Comparison of ENCODE assay signal across 8 mouse cellular contexts in genomic region chr1:36065761-36066150, GRCm38 (mm10). TPM values are rescaled to one million over a fixed set of nuclear protein-coding genes. Genes with fewer than 3 reads are reported as not detected.
DNase-seq lines count a peak whose midpoint lies in the region; ATAC-seq and TF ChIP-seq lines count a peak whose summit lies in the region.

No protein-coding gene starts in this region.

- DNase-seq in cerebellum, adult 11-12 months = peak; percentile 26
- no peak for DNase-seq in cerebellum, adult 11 months
- DNase-seq in neural tube, embryonic 11.5 days (ENCODE audit: low spot score) = no peak
- DNase-seq in neural tube, embryonic 10.5 days (ENCODE audit: extremely low spot score, low spot score) = no peak
- DNase-seq in kidney, postnatal 0 days (ENCODE audit: low spot score) = no peak
- no peak for DNase-seq in thymus, postnatal 25 days
- no peak for DNase-seq in Muller cell, postnatal 12 days (ENCODE audit: inconsistent ontology term)

- no peaks in the 10 kb centered on the region for H3K9me3 ChIP-seq in neural tube, embryonic 11.5 days (ENCODE audit: control insufficient read depth, low read length)
- no peaks in the 10 kb centered on the region for H3K9me3 ChIP-seq in kidney, postnatal 0 days (replicated peaks; ENCODE audit: low read length)
- no peaks in the 10 kb centered on the region for H3K9me3 ChIP-seq in neural tube, embryonic 13.5 days

- peaks cover 3% of the 10 kb centered on the region; the same call in 1 of the 2 replicates for H3K27me3 ChIP-seq in neural tube, embryonic 11.5 days (ENCODE audit: control insufficient read depth, insufficient read depth, low read length)
- no peaks in the 10 kb centered on the region for H3K27me3 ChIP-seq in kidney, postnatal 0 days (ENCODE audit: insufficient read depth, low read length)
- H3K27me3 ChIP-seq in neural tube, embryonic 13.5 days = no peaks in the 10 kb centered on the region

- no peaks in the 10 kb centered on the region for H3K36me3 ChIP-seq in neural tube, embryonic 11.5 days (ENCODE audit: control insufficient read depth, insufficient read depth, low read length)
- no peaks in the 10 kb centered on the region for H3K36me3 ChIP-seq in kidney, postnatal 0 days (ENCODE audit: insufficient read depth, low read length)
- H3K36me3 ChIP-seq in neural tube, embryonic 13.5 days = no peaks in the 10 kb centered on the region

- no peak overlapping the region for H3K27ac ChIP-seq in neural tube, embryonic 11.5 days (ENCODE audit: low read depth, low read length)
- H3K27ac ChIP-seq in kidney, postnatal 0 days = peak overlapping the region; percentile 74; the same call in 1 of the 2 replicates
- no peak overlapping the region; the same call in 1 of the 2 replicates for H3K27ac ChIP-seq in neural tube, embryonic 13.5 days (replicated peaks)

- peak overlapping the region; percentile 38 for H3K4me2 ChIP-seq in neural tube, embryonic 11.5 days (ENCODE audit: low read depth)
- peak overlapping the region; percentile 50; the same call in 1 of the 2 replicates for H3K4me2 ChIP-seq in kidney, postnatal 0 days (ENCODE audit: low read length)
- H3K4me2 ChIP-seq in neural tube, embryonic 13.5 days = peak overlapping the region; percentile 47

- whole genome bisulfite sequencing in neural tube, embryonic 11.5 days = 53% methylated on average over 9 of the region's 9 CpGs
- WGBS in kidney, postnatal 0 days = 53% methylated on average over 9 of the region's 9 CpGs
- WGBS in neural tube, embryonic 13.5 days = 65% methylated on average over 9 of the region's 9 CpGs

- no peak for TF ChIP-seq CTCF in kidney, postnatal 0 days (IDR thresholded peaks at IDR 0.05; ENCODE audit: low read depth)

- no peak for ATAC-seq in neural tube, embryonic 11.5 days (ENCODE audit: insufficient read depth, low FRiP score, low TSS enrichment)
- ATAC-seq in kidney, postnatal 0 days (replicated peaks; ENCODE audit: low FRiP score, low read depth) = no peak
- ATAC-seq in neural tube, embryonic 13.5 days (ENCODE audit: low read depth) = no peak

- H3K4me3 ChIP-seq in neural tube, embryonic 11.5 days (ENCODE audit: low read depth, low read length) = no peak overlapping the region
- no peak overlapping the region for H3K4me3 ChIP-seq in kidney, postnatal 0 days (replicated peaks; ENCODE audit: low read depth, low read length)
- H3K4me3 ChIP-seq in neural tube, embryonic 13.5 days = no peak overlapping the region

- peak overlapping the region; percentile 51; the same call in 1 of the 2 replicates for H3K9ac ChIP-seq in neural tube, embryonic 11.5 days (ENCODE audit: low read length)
- H3K9ac ChIP-seq in kidney, postnatal 0 days (ENCODE audit: low read depth, low read length) = no peak overlapping the region
- peak overlapping the region; percentile 56; the same call in 1 of the 2 replicates for H3K9ac ChIP-seq in neural tube, embryonic 13.5 days

- H3K4me1 ChIP-seq in neural tube, embryonic 11.5 days (ENCODE audit: control insufficient read depth, insufficient read depth, low read length) = peaks cover 24% of the 10 kb centered on the region
- H3K4me1 ChIP-seq in kidney, postnatal 0 days (replicated peaks; ENCODE audit: insufficient read depth, low read length) = peaks cover 30% of the 10 kb centered on the region
- peaks cover 50% of the 10 kb centered on the region for H3K4me1 ChIP-seq in neural tube, embryonic 13.5 days (replicated peaks)

RNA-seq across cellular contexts. Expression of gene Hs6st1, which starts 2.4 kb away (rescaled TPM):
- polyA plus RNA-seq in neural tube, embryonic 11.5 days (2014; fragmentation: Nextera tagmentation; extraction: Ambion mirVana) = 25.2 and 27.7 TPM in 2 replicates
- polyA plus RNA-seq in kidney, postnatal 0 days (2015; fragmentation: Nextera tagmentation; extraction: Ambion mirVana) = 13.7 and 23.6 TPM in 2 replicates
- 12.0 and 16.9 TPM in 2 replicates for polyA plus RNA-seq in neural tube, embryonic 13.5 days (2015; fragmentation: Nextera tagmentation; extraction: Ambion mirVana)
